ENCODE assay signal across 11 mouse cellular contexts in the genomic region with DNA sequence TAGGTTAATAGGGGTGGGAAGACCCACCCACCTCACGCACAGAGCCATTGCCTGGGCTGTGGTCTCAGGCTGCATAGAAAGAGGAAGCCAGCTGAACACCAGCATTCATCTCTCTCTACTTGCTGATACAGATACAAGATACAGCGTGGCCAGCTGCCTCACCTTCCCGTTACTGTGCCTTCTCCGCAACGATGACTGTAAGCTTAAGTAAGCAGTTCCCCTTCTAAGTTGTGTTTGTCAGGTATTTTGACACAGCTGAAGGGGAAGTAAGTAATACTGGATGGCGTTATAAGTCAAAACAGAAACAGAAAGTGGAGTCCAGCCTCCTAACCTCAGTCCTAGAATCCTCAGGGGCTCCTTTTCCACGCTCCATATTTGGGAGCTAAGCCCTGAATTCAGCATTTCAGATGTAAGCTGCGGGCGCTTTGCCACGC. TPM values are rescaled to one million over a fixed set of nuclear protein-coding genes. Genes with fewer than 3 reads are reported as not detected.
A peak's percentile ranks its signal among the peaks of the same experiment; 100 is the strongest.
DNase-seq lines count a peak whose midpoint lies in the region; ATAC-seq lines count a peak whose summit lies in the region.
"Had no signal": no experiment of that assay in that cellular context is flagged by ENCODE, and none has a peak within 500 bp of the region (broad histone marks: within the 10 kb centered on the region; RNA-seq: fewer than 3 reads in every experiment).

No protein-coding gene starts in this region.

- peak; percentile 26 for DNase-seq in thymus, postnatal 4 days
- DNase-seq in thymus, postnatal 14 days = no peak
- peak; percentile 89 for DNase-seq in splenic B cell, adult 2 months (ENCODE audit: low read depth, low spot score)
- no peak for DNase-seq in embryo, embryonic 9.5 days (ENCODE audit: extremely low spot score)
- no peak for DNase-seq in gastrocnemius, postnatal 4 days (ENCODE audit: low spot score in 2 of 2)
- DNase-seq in layer of hippocampus, adult 8-10 months (ENCODE audit: low spot score in 2 of 2) = no peak
- DNase-seq: cerebellum, postnatal 36 days; thymus, adult 18-20 months had no signal

- no peaks in the 10 kb centered on the region for H3K27me3 ChIP-seq in splenic B cell, adult 2 months (ENCODE audit: control insufficient read depth, insufficient read depth, low read length, poor library complexity, severe bottlenecking)

- ATAC-seq in granulocyte monocyte progenitor cell, adult 5-6 weeks (replicated peaks; ENCODE audit: poor library complexity, severe bottlenecking) = peak; percentile 95
- peak; percentile 67 for ATAC-seq in megakaryocyte-erythroid progenitor cell, adult 5-6 weeks (replicated peaks; ENCODE audit: low FRiP score, low TSS enrichment, poor library complexity, severe bottlenecking)

- no peaks in the 10 kb centered on the region for H3K36me3 ChIP-seq in splenic B cell, adult 2 months (ENCODE audit: control insufficient read depth, insufficient read depth, low read length, poor library complexity, severe bottlenecking)
- H3K36me3 ChIP-seq: G1E had no signal

RNA-seq across cellular contexts. Expression of a gene that starts 54.6 kb away (rescaled TPM):
- total RNA-seq in granulocyte monocyte progenitor cell, adult 5-6 weeks (2014; fragmentation: Nextera tagmentation) = 21.6 and 21.9 TPM in 2 replicates
- 15.3 and 22.9 TPM in 2 replicates for total RNA-seq in granulocyte monocyte progenitor cell, adult 5-6 weeks (2017)
- total RNA-seq in megakaryocyte-erythroid progenitor cell, adult 5-6 weeks (2014; fragmentation: Nextera tagmentation) = 18.3 and 26.1 TPM in 2 replicates
- total RNA-seq in megakaryocyte-erythroid progenitor cell, adult 5-6 weeks (2017) = 13.9 and 15.3 TPM in 2 replicates
- 10 to 100 TPM; 11.7 to 14.6 TPM for total RNA-seq in gastrocnemius, postnatal 4 days (2021)
- 10 to 100 TPM; 15.4 to 17.1 (median 16.4) TPM for total RNA-seq in layer of hippocampus, adult 8-10 months (2022)

Comparison
In these comparisons a context has a peak if more than half of its experiments do, and no peak if none do; other contexts are left out.
1. DNase-seq: peak in thymus, postnatal 4 days (single experiment) and splenic B cell, adult 2 months (single experiment); none in thymus, postnatal 14 days (single experiment), embryo, embryonic 9.5 days (single experiment), gastrocnemius, postnatal 4 days (0 of 2) and layer of hippocampus, adult 8-10 months (0 of 2).